Mouse (Mus musculus) forebrain, embryonic 10.5 days (tissue): ENCODE results near the gene Amn1. TPM values are rescaled to one million over a fixed set of nuclear protein-coding genes. Genes with fewer than 3 reads are reported as not detected.
"Not testable (repeated sequence)": the region's sequence is repeated elsewhere in the genome, so short reads cannot be mapped to it uniquely, and the experiment has no call there.

Experiments
- DNase-seq: peaks from one replicate; pipeline ENCODE4 v3.0.0-alpha.2; 2017; ENCODE audit warnings: low spot score; ENCODE audit errors: extremely low spot score
- H3K27ac ChIP-seq: fragments of 300-500 bp; sonication (generic); 2 replicates; pipeline ENCODE4 v1.5.1; 2016; ENCODE audit warnings: mild to moderate bottlenecking
- H3K27me3 ChIP-seq: fragments of 300-500 bp; sonication (generic); 2 replicates; pipeline ENCODE4 v1.6.1; 2016; ENCODE audit warnings: mild to moderate bottlenecking; ENCODE audit not compliant: poor library complexity, severe bottlenecking
- H3K36me3 ChIP-seq: fragments of 300-500 bp; sonication (generic); replicated peaks from 2 replicates; pipeline ENCODE4 v1.6.1; 2016; ENCODE audit warnings: mild to moderate bottlenecking, moderate library complexity
- H3K4me1 ChIP-seq: fragments of 300-500 bp; sonication (generic); 2 replicates; pipeline ENCODE4 v1.6.1; 2016
- H3K4me3 ChIP-seq: fragments of 300-500 bp; sonication (generic); 2 replicates; pipeline ENCODE4 v1.5.1; 2016; ENCODE audit warnings: mild to moderate bottlenecking, moderate library complexity
- H3K9me3 ChIP-seq: fragments of 300-500 bp; sonication (generic); 2 replicates; pipeline ENCODE4 v1.6.1; 2016; ENCODE audit warnings: mild to moderate bottlenecking, moderate library complexity
- WGBS: fragments of 180-500 bp; shearing (Covaris S2); methylation state at CpG from one replicate; pipeline ENCODE4 v1.1.7; 2016; 5-methylcytosine and 5-hydroxymethylcytosine counted together
- polyA plus RNA-seq: library from polyadenylated mRNA; unstranded; fragments of >200 nt; fragmentation: Nextera tagmentation; extraction: Ambion mirVana; gene quantifications from 2 replicates; pipeline ENCODE4 v1.2.1, GENCODE M21; 2016

Amn1 gene
- polyA plus RNA-seq, 1 experiment from 2014 or later = 45.6 TPM

DNA sequence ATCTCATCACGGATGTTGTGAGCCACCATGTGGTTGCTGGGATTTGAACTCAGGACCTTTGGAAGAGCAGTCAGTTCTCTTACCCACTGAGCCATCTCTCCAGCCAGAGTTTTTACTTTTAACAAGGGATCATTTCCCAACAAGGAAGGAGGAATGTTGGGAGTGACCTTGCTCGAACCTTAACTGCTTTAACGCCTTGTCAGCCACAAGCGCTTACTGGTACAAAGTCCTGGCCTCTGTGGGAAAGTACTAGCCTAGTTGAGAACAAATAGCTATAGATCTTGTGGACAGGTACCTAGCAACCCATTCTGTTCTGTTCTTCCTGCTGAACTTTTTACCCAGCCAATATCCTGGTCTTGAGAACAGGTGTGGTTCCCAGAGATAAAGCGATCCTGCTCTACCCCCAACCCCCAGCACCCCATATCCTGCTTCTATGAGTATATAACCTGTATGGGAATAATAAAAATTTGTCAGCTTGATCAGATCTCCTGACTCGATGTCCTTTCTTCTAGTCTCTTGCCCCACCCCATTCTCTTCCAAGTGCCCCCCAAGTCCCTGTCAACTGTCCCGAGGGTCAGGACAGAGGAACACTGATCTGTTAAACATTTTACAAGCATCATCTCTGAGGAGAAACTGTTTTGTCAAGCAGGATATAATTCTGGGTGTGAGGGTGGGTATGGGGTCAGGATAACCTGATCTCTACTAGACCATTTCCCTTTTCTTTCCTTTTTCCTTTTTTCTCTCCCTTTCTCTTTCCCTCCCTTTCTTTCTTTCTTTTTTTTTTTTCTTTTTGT lies 39.9 kb downstream of the Amn1 start:
- Histone ChIP-seq H3K4me3 (no peak overlapping the region), H3K27ac (no peak overlapping the region), H3K9me3 (no peaks in the 10 kb centered on the region), H3K27me3 (no peaks in the 10 kb centered on the region), H3K36me3 (peaks cover 47% of the 10 kb centered on the region), H3K4me1 (no peaks in the 10 kb centered on the region; the same call in none of the 2 replicates)
- no peak for DNase-seq
- 93% methylated on average over 7 of the region's 7 CpGs for WGBS

DNA sequence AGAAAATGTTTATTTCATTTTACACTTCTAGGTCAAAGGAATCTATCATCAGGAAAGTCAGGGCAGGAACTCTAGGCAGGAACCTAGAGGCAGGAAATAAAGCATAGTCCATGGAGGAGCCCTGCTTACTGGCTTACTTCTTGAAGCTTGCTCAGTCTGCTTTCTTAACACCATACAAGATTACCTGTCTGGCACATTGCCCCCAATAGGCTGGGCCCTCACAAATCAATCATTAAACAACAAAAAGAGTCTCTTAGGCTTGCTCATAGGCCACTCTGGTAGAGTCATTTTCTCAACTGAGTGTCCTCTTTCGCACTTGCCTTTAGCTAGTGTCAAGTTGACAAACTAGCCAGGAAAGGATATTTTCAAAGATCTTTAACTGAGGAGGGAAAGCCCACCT lies 43.4 kb downstream of the Amn1 start:
- H3K4me1 ChIP-seq = peaks cover 10% of the 10 kb centered on the region
- H3K27ac ChIP-seq = no peak overlapping the region
- no peaks in the 10 kb centered on the region; the same call in 1 of the 2 replicates for H3K9me3 ChIP-seq
- H3K36me3 ChIP-seq = peaks cover 37% of the 10 kb centered on the region
- 93% methylated on average over 1 of the region's 1 CpGs for WGBS
- H3K4me3 ChIP-seq = no peak overlapping the region
- no peaks in the 10 kb centered on the region for H3K27me3 ChIP-seq
- no peak for DNase-seq

DNA sequence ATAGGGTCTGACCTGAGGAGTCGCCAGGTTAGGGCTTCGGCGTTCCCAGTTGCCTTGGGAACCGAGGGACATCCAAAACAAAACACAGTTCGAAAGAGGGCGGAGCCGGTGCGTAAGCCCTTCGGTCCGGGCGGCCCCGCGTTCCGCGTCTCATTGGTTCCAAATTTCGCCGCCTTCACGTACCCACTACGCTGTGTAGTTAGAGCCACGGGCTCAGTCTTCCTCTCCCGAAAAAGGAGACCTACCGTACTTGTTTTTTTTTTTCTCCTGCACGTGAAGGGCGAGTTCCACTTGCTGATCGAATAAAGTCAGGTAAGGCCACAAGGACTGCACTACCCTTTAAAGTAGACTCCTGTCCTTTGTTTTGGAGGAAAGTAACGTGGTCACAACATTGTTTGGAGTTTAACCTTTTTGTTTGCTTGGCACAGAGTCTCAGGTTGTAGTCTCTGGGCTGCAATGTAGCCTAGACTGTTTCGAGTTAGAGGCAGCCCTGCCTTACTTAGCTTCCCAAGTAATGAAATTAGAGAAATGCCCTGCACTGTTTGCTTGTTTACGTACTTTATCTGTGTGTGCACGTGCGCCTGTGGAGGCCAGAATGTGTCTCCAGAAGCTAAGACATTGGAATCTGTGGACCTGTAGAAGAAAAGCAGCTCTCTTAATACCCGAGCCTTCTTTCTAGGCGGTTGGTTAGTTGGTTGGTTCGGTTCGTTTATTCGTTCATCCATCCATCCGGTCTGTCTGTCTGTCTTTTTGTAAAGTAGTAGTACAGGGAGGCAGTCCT lies 46.9 kb downstream of the Amn1 start:
- Histone ChIP-seq H3K36me3 (peaks cover 25% of the 10 kb centered on the region), H3K9me3 (no peaks in the 10 kb centered on the region; the same call in 1 of the 2 replicates), H3K4me1 (peaks cover 10% of the 10 kb centered on the region), H3K27me3 (no peaks in the 10 kb centered on the region), H3K27ac (peak overlapping the region; percentile 88), H3K4me3 (peak overlapping the region; percentile 63)
- peak; percentile 89 for DNase-seq
- WGBS = 7% methylated on average over 36 of the region's 36 CpGs

DNA sequence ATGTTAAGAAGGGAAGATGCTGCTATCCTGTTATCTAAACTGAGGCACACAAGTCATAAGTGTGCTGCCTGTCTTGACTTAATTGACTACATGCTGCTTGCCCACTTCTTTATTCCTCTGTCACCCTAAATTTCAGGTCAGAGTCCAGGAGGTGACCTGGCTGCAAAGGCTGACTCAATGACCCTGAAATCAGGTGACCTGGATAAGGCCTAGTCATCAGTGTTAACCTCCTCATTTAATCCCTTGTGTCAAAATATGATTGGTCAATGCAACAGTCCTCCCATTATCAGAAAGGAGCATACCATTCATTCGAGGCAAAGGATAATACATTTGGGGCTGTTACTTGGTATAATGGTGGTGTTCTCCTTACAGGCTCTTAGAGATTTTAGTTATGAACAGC lies 49.0 kb downstream of the Amn1 start, which contains the start of gene Etfbkmt:
Gene Etfbkmt, plus strand, starts transcription at position 379 of the 400 bp plus-strand sequence.
- no peak within 1 kb of the TSS for H3K4me3 ChIP-seq
- H3K27ac ChIP-seq = no peak within 1 kb of the TSS
- no peak for DNase-seq
- H3K4me1 ChIP-seq = peaks cover 24% of the 10 kb centered on the region
- H3K36me3 ChIP-seq = peaks cover 14% of the 10 kb centered on the region
- no peaks in the 10 kb centered on the region for H3K27me3 ChIP-seq
- WGBS = 94% methylated on average over 1 of the region's 1 CpGs
- H3K9me3 ChIP-seq = no peaks in the 10 kb centered on the region; the same call in 1 of the 2 replicates

DNA sequence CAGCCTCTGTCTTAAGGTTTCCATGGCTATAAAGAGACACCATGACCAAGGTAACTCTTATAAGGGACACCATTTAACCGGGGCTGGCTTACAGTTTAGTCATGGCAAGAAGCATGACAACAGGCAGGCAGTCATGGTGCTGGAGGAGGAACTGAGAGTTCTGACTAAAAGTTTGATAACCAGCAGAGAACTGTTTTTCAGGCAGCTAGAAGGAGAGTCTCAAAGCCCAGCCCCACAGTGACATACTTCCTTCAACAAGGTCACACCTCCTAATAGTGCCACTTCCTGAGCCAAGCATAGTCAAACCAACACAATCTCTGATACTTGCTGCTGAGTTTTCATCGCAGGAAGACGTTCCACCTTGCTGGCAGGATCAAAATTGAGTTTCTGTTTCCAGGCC lies 49.5 kb downstream of the Amn1 start:
- no peak for DNase-seq
- 87% methylated on average over 3 of the region's 3 CpGs for WGBS
- no peaks in the 10 kb centered on the region for H3K27me3 ChIP-seq
- peaks cover 9% of the 10 kb centered on the region for H3K36me3 ChIP-seq
- no peaks in the 10 kb centered on the region; the same call in 1 of the 2 replicates for H3K9me3 ChIP-seq
- no peak overlapping the region for H3K4me3 ChIP-seq
- peaks cover 28% of the 10 kb centered on the region for H3K4me1 ChIP-seq
- H3K27ac ChIP-seq = no peak overlapping the region

DNA sequence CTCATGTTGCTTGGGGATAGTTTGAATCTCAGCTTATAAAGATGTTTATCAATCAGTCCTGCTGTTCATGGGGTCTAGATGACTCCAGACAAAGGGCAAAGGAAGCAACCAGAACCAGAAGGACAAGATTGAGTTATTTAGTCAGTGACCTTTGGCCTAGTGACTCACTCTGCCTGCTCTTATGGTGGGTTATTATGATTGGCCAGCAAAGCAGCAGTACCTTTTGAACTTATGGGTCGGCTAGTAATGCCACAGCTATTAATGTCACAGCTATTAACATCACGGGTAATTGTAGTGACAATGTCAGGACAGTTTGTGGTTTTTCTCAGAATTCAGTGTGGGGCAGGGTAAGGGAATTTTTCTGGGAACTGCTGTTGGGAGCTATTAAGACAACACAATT lies 50.6 kb downstream of the Amn1 start:
- H3K4me3 ChIP-seq = no peak overlapping the region
- H3K9me3 ChIP-seq = no peaks in the 10 kb centered on the region; the same call in 1 of the 2 replicates
- peaks cover 39% of the 10 kb centered on the region for H3K4me1 ChIP-seq
- no peak for DNase-seq
- peaks cover 4% of the 10 kb centered on the region for H3K36me3 ChIP-seq
- WGBS = 74% methylated on average over 2 of the region's 2 CpGs
- H3K27me3 ChIP-seq = no peaks in the 10 kb centered on the region
- H3K27ac ChIP-seq = no peak overlapping the region

DNA sequence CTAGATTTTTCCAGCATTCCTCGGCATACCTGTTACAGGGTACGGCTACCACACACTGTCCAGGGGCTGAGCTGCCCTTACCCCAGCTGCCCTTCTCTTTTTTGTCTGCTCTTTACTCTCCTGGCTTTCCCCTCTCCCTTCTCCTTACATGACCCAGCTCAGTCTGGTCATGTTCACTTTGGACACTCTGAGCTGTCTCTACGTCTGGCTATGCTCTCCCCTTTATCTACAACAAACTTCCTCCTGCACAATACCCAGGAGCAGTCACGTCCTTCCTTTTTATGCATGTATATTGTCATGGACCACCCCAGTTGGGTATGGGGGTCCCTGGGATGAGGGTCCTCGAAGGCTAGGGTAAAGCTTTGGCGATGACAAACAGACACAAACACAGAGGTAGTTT lies 52.9 kb downstream of the Amn1 start:
- Histone ChIP-seq H3K27me3 (no peaks in the 10 kb centered on the region), H3K9me3 (no peaks in the 10 kb centered on the region), H3K27ac (no peak overlapping the region), H3K36me3 (no peaks in the 10 kb centered on the region), H3K4me1 (peaks cover 47% of the 10 kb centered on the region), H3K4me3 (no peak overlapping the region)
- 82% methylated on average over 6 of the region's 6 CpGs for WGBS
- DNase-seq = no peak

DNA sequence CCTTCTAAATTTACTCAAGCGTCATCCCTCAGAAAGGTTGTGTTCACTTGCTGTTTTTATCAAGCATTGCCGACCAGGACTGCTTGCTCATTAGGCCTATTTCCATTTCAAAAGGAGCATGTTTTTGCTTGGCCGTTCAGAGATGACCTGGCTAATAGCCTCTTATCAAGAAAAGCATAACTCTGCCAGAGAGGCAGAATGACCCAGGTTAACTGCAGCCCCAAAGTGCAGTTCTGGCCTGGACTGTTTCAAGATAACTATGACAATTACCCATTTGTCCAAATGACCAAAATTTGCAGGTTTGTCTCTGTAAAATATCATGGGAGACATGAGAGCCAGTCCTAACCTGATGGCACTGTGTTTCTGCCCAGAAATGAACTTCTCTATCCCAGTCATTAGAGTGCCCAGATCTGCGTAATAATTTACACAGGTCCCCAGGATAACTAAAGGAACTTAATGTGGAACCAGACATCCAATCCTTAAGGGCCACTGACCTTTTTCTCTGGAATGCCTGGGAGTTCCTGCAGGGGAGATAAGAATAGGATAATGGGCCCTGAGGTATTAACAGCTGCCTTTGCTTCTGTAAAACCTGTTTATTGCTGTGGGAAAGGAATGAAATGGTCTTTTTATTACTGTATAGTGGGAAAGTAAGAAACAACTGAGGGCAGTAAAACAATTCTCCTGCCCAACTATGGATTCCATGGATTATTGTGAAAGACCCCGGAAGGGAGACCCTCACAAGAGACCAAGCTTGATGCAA lies 53.9 kb downstream of the Amn1 start:
- Histone ChIP-seq H3K9me3 (no peaks in the 10 kb centered on the region), H3K4me1 (peaks cover 51% of the 10 kb centered on the region), H3K27me3 (no peaks in the 10 kb centered on the region), H3K4me3 (no peak overlapping the region), H3K36me3 (no peaks in the 10 kb centered on the region), H3K27ac (peak overlapping the region; percentile 25)
- WGBS = 17% methylated on average over 5 of the region's 5 CpGs
- DNase-seq = no peak

DNA sequence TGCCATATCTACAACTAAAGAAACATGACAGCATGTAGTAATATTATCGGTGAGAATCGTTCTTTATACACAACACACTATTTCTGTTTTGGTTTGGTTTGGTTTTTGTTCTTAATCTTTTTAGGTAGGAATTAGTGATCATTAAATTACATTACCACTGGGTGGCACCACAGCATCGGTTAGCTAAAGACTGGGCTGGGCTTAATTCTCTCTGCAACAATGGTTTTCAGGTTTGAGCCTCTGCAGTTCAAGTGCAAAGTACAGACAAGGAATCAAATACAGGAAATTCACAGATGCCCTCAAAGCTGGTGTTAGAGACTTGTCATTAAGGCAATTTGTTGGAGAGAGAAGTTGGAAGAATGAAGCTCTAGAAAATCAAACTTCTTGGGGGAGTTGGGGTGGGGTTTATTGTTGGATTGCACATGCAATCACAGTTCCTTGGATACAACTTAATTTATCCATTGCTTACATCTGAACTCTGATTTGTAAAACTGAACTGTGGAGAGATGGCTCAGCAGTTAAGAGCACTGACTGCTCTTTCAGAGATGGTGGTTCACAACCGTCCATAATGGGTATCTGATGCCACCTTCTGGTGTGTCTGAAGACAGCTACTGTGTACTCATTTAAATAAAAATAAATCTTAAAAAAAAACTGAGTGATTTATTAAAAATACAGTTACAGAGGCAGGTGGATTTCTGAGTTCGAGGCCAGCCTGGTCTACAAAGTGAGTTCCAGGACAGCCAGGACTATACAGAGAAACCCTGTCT lies 56.0 kb downstream of the Amn1 start:
- Histone ChIP-seq H3K27me3 (no peaks in the 10 kb centered on the region), H3K9me3 (no peaks in the 10 kb centered on the region), H3K36me3 (no peaks in the 10 kb centered on the region), H3K4me3 (no peak overlapping the region), H3K27ac (no peak overlapping the region), H3K4me1 (peaks cover 54% of the 10 kb centered on the region)
- peak; percentile 43 for DNase-seq
- WGBS = 29% methylated on average over 5 of the region's 5 CpGs

DNA sequence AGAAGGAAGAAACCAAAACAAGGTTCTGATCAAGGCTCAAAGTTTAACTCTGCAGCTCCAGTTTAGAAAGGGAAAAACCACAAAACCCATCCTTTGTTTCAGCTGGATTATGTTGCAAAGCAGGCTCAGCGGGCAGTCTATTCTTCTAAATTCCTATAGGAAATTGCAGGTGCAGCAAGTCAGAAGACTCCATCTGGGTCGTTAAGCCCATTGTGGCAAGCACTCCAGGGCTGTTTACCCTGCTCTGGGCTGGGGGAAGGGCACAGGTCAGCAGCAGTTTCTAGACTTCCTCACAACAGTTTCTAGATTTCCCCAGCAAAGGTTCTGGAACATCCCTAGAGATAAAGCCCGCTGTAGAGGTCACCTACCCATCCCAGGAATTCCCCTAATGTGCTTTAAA lies 57.4 kb downstream of the Amn1 start:
- WGBS = 13% methylated on average over 3 of the region's 3 CpGs
- Histone ChIP-seq H3K9me3 (no peaks in the 10 kb centered on the region), H3K27me3 (no peaks in the 10 kb centered on the region), H3K4me1 (peaks cover 54% of the 10 kb centered on the region), H3K4me3 (no peak overlapping the region), H3K27ac (peak overlapping the region; percentile 66), H3K36me3 (no peaks in the 10 kb centered on the region)
- peak; percentile 33 for DNase-seq

DNA sequence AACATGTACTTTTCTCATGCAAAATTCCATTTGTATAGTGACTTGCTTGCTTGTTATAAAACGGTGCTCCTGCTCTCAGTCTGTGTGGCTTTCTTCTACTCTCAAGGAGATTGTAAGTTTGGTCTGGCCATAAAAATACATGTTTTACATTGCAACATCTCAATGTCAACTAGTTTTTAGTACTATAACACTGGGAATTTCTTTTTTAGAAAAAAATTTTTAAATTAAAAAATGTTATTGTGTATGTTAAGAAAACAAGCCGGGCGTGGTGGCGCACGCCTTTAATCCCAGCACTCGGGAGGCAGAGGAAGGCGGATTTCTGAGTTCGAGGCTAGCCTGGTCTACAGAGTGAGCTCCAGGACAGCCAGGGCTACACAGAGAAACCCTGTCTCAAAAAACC lies 58.6 kb downstream of the Amn1 start, which contains the start of gene Gm10203:
Gene Gm10203, plus strand, starts transcription at position 301 of the 400 bp plus-strand sequence.
- not testable (repeated sequence) for H3K4me3 ChIP-seq, H3K36me3 ChIP-seq, H3K27me3 ChIP-seq, H3K9me3 ChIP-seq, DNase-seq
- Histone ChIP-seq H3K27ac (peak within 1 kb of the TSS; percentile 66), H3K4me1 (peaks cover 45% of the 10 kb centered on the region)
- WGBS = 81% methylated on average over 8 of the region's 8 CpGs

DNA sequence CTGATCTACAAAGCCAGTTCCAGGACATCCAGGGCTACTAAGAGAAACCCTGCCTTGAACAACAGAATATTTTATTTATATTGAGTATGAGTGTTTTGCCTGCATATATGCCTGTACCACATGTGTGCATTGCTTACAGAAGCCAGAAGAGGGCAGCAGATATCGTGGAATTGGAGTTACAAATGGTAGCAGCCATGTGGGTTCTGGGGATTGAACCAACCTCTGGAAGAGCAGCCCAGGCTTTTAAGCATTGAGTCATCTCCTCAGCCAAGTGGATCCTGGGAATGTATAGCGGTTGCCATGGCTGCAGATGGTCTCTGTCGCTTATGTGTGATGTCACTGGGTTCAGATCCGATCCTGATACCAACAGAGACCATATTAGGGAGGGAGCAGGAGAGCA lies 61.8 kb downstream of the Amn1 start:
- Histone ChIP-seq H3K27ac (no peak overlapping the region), H3K9me3 (no peaks in the 10 kb centered on the region)
- 70% methylated on average over 4 of the region's 4 CpGs for WGBS

More for the DNA sequence above, 61.8 kb downstream of the Amn1 start:
- Histone ChIP-seq H3K4me3 (no peak overlapping the region), H3K27me3 (no peaks in the 10 kb centered on the region), H3K36me3 (no peaks in the 10 kb centered on the region), H3K4me1 (peaks cover 23% of the 10 kb centered on the region)
- no peak for DNase-seq
